Mouse (Mus musculus) embryo, embryonic 10 days (tissue): ENCODE results near the gene Dnaaf5.

Experiments used
- DNase-seq: peaks from one replicate; pipeline ENCODE4 v3.0.0-alpha.2; 2015; ENCODE audit warnings: low spot score

Dnaaf5 gene

DNA sequence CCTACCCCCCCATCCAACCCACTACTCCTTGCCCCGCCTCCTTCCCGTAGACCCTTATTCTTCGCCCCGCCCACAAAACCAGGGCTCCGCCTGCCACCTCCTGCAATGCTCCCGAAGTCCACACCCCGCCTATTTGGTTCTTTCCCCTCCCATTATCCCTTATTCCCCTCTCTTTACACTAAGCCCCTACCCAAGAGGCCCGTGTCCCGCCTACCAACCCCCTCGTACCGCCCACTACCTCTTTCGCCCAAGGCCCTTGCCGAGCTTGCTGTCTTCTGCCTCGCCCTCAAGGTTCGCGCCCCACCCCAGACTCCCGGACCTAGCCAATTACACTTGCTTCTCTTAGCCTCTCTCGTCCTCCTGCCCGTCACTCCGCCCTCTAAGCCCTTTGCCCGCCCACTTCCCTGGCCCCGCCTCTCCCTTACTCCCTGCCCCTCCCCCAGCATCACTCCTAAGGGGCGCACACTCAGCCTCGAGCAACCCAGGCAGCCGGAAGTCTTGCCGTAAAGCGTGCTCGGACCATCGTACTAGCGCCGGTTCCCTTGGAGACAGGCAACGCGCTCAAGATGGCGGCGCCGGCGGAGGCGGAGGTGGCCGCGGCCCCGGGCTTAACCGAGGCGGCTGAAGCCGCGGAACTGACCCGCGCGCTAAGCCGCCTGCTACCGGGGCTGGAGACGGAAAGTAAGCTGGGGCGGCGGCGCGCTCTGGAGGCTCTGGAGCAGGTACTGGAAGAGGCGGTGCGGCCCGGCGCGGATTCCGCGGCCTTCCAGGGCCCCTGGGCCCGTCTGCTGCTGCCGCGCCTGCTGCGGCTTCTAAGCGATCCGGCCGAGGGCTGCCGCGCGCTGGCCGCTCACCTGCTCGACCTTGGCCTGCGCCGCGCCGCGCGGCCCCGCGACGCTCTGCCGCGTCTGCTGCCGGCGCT lies at the start of gene Dnaaf5, which contains the start of gene Prkar1b:
Gene Dnaaf5 (plus strand): TSS at position 543 of the 922 bp plus-strand sequence.
Gene Prkar1b (minus strand): TSS at position 321 of the 922 bp plus-strand sequence.
- peak; percentile 99 for DNase-seq

DNA sequence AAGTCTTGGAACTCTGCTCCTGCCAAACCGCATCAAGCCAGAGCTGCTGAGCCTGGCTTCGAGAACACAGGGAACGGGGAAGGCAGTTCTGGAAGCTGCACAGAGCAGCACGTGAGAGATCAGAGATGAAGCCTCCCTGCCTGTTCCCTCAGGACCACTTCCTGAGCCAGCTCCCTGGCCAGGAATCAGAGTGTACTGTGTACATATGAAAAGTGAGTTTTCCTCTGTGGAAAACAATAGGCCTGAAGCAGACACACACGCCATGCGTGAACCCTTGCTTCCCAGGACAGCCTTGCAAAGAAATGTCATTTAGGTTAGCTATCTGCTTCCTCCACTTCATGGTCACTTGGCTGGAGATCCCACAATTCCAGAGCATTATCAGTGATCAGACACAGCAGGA lies 48.2 kb upstream of the Dnaaf5 start:
- no peak for DNase-seq

DNA sequence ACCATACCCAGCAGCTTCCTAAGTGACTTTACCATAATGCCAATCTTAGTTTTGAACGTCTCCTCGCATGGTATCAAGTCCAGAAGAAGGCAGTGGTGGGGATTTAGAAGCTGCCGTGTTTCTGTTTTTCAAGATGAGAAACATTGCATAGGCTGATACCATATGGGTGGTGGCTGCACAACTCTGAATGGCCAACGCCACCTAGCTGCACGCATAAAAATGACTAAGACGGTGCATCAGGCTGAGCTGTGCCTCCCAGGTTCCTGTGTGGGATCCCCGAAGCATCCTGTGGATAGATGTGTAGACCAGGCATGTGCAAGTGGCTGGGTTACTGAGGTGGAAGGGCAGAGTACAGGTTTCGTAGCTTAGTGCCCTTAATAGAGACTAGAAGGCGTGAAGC lies 42.2 kb upstream of the Dnaaf5 start:
- peak; percentile 18 for DNase-seq

DNA sequence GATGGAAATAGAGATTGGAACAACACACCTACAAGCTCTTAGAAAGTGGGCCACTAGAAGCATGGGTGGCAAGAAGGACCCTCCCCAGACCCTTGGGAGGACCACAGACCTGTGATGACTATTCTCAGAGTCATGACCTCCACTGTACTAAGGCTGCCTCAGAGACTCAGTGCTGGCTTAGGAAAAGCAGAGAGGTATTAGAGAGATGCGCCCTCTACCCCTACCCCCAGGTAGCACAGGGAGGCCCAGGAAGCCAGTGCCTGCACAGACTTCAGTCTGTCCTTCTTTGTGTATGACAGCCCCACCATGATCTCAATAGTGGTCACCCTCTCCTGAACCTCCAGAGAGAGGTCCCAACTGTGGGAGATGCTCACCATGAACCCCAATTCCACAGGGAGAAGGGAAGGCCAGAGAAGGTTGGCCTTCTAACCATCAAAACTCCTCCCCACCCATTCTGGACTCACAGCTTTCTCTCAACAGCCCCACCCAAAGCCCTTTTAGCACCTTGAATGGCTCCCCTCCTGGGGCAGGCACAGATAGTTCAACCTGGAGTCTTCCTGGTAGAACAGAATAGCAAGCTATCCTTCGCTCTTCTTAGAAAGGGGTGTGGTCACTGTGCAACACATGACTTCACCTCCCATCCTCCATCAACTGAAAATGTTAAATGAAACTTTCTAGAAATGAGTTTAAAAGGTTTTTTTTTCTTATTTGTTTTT lies 39.7 kb upstream of the Dnaaf5 start:
- no peak for DNase-seq

DNA sequence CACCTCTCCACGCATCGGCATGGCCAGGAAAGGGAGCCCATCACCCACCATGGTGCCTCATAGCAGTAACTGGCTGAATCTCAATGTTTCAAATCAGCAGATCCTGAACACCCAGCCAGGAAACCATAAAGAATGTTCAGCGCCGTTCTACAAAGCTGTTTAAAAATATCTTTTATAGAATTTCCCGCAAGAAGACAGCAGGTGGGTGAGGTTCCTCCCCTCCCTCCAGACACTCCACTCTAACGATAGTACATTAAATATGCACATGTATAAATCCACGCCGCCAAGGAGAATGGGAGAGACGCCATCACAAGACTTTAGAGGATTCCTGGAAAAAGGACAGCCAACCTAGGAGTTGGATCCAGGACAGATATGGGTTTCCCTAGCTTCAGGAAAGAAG lies 38.0 kb upstream of the Dnaaf5 start:
- DNase-seq = no peak

DNA sequence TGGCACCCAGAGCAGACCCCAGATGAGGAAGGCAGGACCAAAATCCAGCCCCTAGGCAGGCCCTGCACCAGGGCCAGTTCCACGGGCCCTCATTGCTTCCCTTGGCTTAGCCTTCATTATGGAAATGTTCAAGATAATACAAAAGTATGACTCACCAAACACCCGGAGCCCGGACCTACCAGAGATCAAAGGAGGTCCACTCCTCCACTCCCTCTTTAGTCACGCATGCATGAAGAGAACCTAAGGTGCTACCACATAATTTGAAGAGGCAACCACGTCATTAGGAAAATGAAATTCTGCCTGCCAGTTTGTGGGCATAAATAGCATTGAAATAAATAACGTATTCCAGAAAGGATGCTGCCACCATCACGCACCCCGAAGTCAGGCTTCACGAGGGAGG lies 37.6 kb upstream of the Dnaaf5 start:
- DNase-seq = no peak

DNA sequence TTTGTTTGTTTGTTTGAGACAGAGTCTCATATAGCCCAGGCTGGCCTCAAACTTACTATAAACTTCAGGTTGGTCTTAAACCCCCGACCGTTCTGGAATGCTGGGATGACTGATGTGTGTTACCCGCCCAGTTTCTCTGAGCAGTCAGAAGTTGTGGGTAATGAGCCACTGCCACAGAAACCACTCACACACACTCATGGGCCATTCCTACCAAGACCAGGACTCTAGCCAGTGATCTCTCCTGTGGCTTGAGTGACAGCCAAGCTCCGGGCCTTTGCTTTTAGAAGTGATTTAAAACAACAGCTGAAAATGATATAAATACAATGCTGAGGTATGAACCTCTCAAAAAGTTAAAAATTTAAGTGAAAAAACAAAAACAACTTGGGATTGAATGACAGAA lies 35.1 kb upstream of the Dnaaf5 start:
- DNase-seq = no peak

DNA sequence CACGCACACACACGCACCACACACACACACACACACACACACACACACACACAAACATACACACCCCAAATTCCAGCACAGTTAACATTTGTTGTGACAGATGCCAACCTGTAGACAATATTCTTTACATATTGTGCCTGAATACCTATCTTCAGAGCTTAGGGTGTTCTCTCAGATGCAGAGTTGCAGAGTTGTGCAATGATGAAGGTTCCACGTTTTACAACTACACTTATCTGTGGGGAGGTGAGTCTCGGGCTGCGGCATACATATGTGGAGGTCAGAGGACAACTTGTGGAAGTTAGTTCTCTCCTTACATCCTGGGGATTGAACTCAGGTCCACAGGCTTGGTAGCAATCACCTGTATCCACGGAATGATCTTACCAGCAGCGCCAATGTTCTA lies 34.5 kb upstream of the Dnaaf5 start:
- no peak for DNase-seq

DNA sequence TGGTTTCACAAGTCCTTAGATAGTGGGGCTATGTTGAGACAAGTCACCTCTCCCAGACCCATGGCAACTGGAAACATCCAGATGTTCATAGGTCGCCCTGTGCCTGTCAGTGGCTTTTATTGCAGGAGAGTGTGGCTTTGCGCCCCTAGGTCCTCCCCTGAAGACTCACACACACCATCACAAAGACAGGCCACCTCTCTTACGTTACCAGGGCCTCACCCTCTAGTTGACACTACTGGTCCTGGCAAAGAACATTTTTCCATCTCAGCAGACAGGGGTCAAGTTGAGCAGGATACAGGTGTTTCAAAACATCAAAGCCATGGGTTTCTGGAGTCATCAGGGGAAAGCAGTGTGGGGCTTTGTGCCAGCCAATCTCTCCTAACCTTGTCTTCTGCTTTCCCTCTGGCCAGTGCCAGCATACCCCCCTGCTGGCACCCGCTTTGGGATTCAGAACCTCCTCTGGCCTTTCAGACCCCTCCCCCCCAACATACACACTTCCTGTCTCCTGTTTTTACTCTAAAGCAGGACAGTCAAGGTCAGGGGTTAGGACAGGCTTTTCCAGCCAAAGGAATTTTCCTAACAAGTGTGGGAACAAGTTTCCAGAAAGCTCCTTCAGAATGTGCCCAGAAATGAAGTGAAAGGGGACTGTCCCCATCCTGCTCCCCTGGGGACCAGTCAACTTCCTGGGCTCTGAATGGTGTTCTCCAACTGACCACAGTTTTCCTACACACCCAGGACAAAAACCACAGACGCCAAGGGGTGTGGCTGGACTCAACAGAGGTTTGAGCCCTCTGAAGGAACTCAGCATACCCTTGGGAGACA lies 31.7 kb upstream of the Dnaaf5 start:
- no peak for DNase-seq

DNA sequence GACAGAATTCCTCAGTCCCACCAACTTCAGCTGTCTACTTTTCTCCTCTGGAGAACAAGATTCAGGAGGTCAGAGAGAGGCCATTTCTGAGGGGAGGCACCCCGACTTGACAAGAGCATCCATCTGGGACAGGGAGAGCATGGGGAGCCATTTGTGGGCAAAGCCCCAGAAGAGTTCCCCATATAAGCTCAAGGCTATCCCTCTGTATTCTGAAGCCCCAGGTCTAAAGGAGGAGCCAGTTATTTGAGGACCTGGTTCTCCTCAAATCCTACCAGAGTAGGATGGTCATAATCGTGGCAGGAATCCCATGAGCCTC lies 31.1 kb upstream of the Dnaaf5 start:
- no peak for DNase-seq

DNA sequence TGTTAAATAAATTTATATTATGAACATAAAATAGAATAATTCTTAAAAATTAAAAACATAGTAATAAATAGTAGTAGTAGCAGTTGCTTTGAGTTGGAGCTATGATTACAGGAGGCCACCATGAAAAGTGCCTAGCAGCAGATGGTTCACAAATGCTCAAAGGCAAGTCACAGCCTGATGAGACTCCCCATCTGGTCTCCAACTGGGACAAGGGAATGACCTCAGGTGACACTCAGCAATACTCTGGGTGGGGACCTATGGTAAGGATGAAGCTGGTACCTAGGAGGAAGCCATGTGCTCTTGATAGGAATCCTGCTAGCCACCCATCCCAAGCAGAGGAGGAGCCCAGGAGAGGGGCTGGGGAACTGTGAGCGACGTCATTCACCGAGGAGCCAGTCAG lies 24.3 kb upstream of the Dnaaf5 start:
- no peak for DNase-seq

DNA sequence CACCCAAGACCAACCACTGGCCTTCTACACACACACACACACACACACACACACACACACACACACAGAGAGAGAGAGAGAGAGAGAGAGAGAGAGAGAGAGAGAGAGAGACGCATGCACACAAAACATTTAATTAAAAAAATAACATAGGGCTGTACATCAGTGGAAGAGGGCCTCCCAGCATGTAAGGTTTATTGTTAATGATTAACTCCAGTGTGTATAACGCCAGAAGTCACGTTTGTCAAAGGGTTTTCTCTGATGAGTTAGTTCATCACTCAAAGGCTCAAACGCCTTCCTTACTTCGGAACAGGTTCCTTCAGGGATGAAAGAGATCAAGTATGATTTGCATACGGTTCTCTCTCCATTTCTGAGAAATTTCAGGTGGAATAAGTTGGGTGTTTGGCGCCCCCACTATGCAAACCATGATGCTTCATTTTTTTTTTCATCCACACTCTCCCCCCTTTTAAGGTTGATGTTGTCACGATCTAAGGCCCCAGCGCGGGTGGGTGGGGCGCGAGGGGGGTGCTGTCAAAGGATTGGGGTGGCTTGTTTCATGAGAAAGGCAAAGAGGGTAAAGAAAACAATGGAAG lies 21.5 kb upstream of the Dnaaf5 start:
- DNase-seq = no peak

DNA sequence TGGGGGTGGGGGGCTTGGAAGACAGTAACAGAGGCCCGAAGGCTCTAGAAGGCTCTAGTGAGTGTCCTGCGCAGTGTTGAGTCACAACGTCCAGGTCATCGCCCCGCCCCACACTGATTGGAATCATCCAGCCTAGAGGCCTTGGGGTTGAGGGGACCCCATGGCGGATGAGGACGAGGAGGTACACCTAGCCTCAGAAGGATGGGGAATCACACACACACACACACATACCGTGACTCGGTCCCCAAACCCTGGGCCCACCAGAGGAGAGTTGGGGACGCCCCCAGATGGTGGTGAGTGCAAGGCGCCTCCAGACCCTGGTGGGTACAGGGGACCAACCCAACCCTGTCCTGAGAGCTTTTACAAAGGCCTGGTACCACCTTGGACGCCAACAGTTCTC lies 20.9 kb upstream of the Dnaaf5 start:
- DNase-seq = no peak

DNA sequence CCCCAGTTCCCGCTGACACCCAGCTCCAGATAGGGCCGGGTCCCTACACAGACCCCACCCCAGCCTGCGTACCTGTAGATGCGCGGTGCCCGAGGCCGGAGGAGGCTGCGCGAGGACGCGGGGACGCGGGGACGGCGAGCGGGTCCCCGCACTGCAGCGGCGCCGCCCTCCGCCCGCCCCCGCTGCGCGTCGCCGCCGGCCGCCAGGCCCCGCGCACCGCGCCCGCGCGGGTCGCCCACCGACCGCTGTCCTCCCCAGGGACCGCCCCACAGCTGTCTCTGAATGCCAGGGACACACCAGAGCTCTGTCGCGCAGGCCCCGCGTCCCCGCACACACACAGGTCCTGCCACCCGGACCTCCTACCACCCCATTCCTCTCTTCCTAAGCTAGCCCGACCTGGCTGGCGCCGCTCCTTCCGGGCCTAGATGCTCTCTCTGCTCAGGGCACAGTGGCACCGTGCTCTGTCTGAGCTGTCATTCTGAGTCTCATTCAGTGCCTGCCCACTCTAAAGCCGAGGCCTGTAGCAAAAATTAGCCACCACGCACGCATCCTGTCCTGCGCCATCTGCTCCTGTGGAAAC lies 20.4 kb upstream of the Dnaaf5 start:
- DNase-seq = peak; percentile 18

DNA sequence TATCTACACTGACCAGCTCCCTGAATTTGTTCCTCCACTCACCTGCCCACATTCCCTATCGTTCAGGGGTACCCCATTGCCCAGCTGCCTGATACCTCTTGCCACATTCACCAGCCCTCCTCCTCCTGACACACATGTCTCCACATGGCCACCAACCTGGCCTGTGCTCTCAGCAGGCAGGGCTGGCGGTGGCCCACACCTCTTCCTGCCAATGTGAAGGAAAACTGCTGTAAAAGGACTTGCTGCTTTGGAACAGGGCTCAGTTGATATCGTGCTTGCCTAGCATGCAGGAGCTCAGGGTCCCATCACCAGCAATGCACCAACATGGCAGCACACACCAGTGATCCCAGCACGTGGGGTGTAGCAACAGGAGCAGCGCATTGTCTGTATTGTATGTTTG lies 19.7 kb upstream of the Dnaaf5 start:
- no peak for DNase-seq

DNA sequence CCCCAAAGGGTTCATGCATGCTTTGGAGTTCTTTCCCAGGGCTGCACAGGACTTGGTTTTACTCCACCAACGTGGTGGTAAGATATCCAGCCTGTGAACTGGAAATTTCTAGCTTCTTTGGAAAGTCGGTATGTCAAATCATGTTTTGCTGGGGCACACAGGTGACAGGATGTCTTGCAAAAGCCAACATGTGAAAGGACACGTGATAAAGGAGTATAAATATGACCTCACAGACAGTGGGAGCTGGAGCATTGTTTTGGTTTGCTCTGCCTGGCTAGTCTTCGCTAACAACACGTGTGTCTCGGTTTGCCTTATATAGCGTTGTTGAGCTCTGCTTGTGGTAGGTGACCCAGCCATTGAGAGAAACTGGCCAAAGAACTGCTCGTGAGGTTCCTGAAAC lies 15.5 kb upstream of the Dnaaf5 start:
- no peak for DNase-seq

DNA sequence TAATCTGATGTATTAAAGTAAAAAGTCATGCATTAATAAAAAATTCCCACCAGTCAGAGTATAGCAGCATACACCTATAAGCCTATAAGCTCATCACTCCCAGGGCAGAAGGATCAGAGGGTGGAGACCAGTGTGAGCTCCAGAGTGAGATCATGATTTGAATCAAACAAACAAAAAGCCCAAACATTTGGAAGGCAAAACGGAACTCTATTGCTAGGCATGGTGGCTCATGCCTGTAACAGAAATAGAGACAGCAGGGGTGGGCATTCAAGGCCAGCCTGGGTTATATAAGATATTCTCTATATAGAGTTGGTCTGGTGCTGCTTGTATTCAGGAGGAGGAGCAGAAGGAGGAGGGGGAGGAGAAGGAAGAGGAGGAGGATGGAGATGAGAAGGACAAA lies 13.7 kb upstream of the Dnaaf5 start:
- no peak for DNase-seq

DNA sequence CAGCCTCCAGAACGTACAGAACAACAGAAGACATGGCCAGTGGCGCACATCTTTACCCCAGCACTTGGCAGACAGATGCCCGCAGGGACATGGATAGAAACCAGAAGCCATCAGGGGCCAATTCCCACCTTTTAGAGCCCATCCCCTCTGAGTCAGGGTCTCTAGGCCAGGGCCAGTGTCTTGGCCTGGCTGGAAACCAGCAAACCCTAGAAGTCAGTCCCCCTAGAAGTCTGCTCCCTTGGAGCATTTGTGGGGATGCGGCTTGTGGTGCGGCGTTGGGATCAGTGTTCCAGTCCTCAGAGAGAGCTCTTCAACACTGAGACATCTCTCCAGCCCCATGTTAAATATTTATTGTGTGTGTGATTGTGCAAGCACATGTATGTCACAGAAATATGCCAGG lies 12.8 kb upstream of the Dnaaf5 start:
- no peak for DNase-seq

DNA sequence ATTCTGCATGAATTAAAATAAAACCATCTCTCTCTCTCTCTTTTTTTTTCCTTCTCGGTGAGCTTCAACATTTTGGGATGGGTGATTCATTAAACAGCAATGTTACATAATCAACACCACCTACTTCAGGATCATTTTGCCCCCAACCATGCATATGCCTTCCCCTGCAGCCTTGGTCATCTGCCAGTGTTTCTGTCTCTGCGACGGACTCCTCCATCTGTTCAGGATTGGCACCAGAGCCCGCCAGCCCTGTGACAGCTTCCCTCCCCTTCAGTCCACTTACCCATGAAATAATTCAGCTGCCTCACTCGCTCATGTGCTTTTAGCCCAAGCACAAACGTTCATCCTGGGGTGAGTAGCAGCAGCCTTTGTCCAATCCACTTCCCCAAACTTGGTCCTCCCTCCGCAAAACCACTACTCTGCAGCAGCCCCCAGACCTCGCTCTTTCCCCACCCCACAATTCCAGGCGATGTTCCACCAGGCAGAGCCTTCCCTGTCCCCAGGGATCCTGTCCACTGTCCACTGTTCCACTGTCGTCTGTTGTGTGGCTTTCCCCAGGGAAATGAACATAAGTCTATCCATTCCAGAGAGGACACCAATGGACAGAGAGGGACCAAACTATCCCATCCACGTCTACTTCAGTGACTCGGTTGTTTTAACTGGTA lies 11.6 kb upstream of the Dnaaf5 start:
- no peak for DNase-seq

DNA sequence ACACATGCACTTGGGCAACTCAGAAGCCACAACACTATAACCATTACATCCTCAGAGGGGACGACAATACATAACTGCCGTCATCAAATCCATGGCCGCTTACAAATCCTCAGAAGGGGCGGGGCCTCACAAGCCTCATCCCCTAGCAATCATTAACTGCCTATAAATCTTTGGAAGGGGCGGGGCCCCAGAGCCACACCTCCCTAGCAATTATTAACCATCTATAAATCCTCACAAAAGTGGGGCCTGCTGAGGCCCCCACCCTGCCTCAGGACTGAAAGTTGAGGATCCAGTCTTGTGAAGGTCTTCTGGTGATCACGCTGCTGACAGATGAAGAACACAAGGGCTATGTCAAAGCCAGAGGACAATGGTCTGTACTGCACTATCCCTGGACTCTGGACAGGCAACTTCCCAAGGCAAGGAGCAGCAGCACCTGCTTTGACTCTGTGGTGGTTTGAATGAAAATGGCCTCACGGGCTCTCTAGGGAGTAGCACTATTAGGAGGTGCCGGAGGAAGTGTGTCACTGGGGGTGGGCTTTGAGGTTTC lies 11.0 kb upstream of the Dnaaf5 start:
- no peak for DNase-seq

DNA sequence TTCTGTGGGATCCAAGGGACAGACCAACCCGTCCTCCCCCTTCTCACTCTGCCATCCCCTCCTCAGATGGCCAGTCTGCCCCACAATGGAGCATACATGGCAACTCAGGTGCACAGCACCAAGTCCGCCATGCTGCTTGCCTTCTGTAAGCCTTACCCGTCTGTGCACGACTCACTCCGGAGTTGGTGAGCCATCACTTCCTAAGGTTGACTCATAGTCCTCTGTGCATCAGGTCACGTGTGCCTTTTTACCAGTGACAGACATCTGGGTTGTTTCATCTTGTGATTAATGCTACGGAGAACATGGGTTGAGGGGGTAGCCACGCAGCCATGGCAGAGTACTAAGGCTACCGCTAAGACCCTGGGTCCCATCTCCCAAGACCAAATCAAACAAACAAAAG lies 9.4 kb upstream of the Dnaaf5 start:
- DNase-seq = no peak
